Mouse (Mus musculus) brain, embryonic 14.5 days (tissue): ENCODE data around the gene Met. TPM values are rescaled to one million over a fixed set of nuclear protein-coding genes. Genes with fewer than 3 reads are reported as not detected.

Experiments used
- DNase-seq: peaks from one replicate; pipeline ENCODE4 v3.0.0-alpha.2; 2011; ENCODE audit warnings: low read depth
- CTCF ChIP-seq: fragments of 200-500 bp; IDR thresholded peaks from 2 replicates; pipeline ENCODE4 v1.5.1; 2012; ENCODE audit warnings: inconsistent platforms, mild to moderate bottlenecking, moderate library complexity, borderline replicate concordance; ENCODE audit not compliant: insufficient read depth, insufficient read length; ENCODE audit errors: extremely low read depth
- POLR2A ChIP-seq: fragments of 200-500 bp; IDR thresholded peaks from 2 replicates; pipeline ENCODE4 v1.6.1; 2012; ENCODE audit warnings: mild to moderate bottlenecking, inconsistent platforms, borderline replicate concordance; ENCODE audit not compliant: poor library complexity, insufficient read depth, insufficient read length, severe bottlenecking; ENCODE audit errors: extremely low read depth
- polyA plus RNA-seq: library from polyadenylated mRNA; depleted of rRNA; stranded (reverse); fragments of >200 nt; gene quantifications from 2 replicates; pipeline ENCODE4 v1.2.3, GENCODE M21; 2012; rRNA removed

Met gene
- polyA plus RNA-seq, 1 experiment: 1.8 TPM

GRCm38 (mm10) chr6:17599373-17599772, 135.8 kb downstream of the Met start:
- TF ChIP-seq CTCF (no peak), POLR2A (no peak)
- no peak for DNase-seq

- DNase-seq: no peak
- TF ChIP-seq POLR2A: no peak
- no peak for TF ChIP-seq CTCF
Observed at GRCm38 (mm10) chr6:17601526-17601925, 137.9 kb downstream of the Met start.

- no peak for TF ChIP-seq CTCF
- no peak for TF ChIP-seq POLR2A
Observed at GRCm38 (mm10) chr6:17606915-17607314, 143.3 kb downstream of the Met start.

GRCm38 (mm10) chr6:17611352-17612010, 147.9 kb downstream of the Met start:
- no peak for DNase-seq
- TF ChIP-seq CTCF: no peak
- TF ChIP-seq POLR2A: no peak

More at GRCm38 (mm10) chr6:17606915-17607314, 143.3 kb downstream of the Met start:
- no peak for DNase-seq

- no peak for DNase-seq
- no peak for TF ChIP-seq CTCF
- no peak for TF ChIP-seq POLR2A
Observed at GRCm38 (mm10) chr6:17612652-17613051, 149.1 kb downstream of the Met start.

- no peak for TF ChIP-seq POLR2A
- no peak for TF ChIP-seq CTCF
- no peak for DNase-seq
Observed at GRCm38 (mm10) chr6:17620823-17621222, 157.2 kb downstream of the Met start.

- TF ChIP-seq POLR2A (no peak), CTCF (no peak)
Observed at GRCm38 (mm10) chr6:17621436-17621835, 157.8 kb downstream of the Met start.

More at GRCm38 (mm10) chr6:17621436-17621835, 157.8 kb downstream of the Met start:
- DNase-seq: no peak

Other genes starting within 250 kb of the Met start
- gene Cav2, start 182.6 kb upstream of the Met start, polyA plus RNA-seq: 5.8 and 6.0 TPM in 2 replicates
- gene Cav1, start 157.5 kb upstream of the Met start, polyA plus RNA-seq: 17.6 and 25.1 TPM in 2 replicates
- 96.1 and 100 TPM in 2 replicates for gene Capza2, start 172.4 kb downstream of the Met start, polyA plus RNA-seq
- 62.0 and 71.4 TPM in 2 replicates for gene St7, start 229.1 kb downstream of the Met start, polyA plus RNA-seq